Mouse (Mus musculus) lung, adult 2 months (tissue): ENCODE results near the gene Pts. TPM values are rescaled to one million over a fixed set of nuclear protein-coding genes. Genes with fewer than 3 reads are reported as not detected.

Experiments used
- DNase-seq: peaks from one replicate; pipeline ENCODE4 v3.0.0; 2022
- H3K4me1 ChIP-seq: fragments of 200-500 bp; 2 replicates; pipeline ENCODE4 v1.6.1; 2011; ENCODE audit warnings: low read length; ENCODE audit not compliant: control insufficient read depth, insufficient read depth
- H3K4me3 ChIP-seq: fragments of 200-500 bp; replicated peaks from 2 replicates; pipeline ENCODE3; 2011; ENCODE audit warnings: low read depth, mild to moderate bottlenecking, control low read depth, low read length; ENCODE audit errors: extremely low read depth
- CTCF ChIP-seq: fragments of 200-500 bp; IDR thresholded peaks from 2 replicates; pipeline ENCODE4 v1.5.1; 2011; ENCODE audit warnings: mild to moderate bottlenecking, low read length, control low read depth; ENCODE audit not compliant: insufficient read depth
- POLR2A ChIP-seq: fragments of 200-500 bp; IDR thresholded peaks from 2 replicates; pipeline ENCODE4 v1.6.1; 2011; ENCODE audit warnings: low read depth, mild to moderate bottlenecking, control low read depth, low read length, borderline replicate concordance; ENCODE audit errors: extremely low read depth
- WGBS: fragments of 180-500 bp; shearing (Covaris S2); methylation state at CpG from one replicate; pipeline ENCODE4 v1.1.7; 2018; 5-methylcytosine and 5-hydroxymethylcytosine counted together
- polyA plus RNA-seq: library from polyadenylated mRNA; depleted of rRNA; stranded (reverse); fragments of >200 nt; gene quantifications from 2 replicates; pipeline ENCODE4 v1.2.3, GENCODE M21; 2012; rRNA removed

The Pts gene
- polyA plus RNA-seq, 1 experiment = 33.1 TPM

- TF ChIP-seq POLR2A (no peak), CTCF (no peak)
- DNase-seq = peak; percentile 20
- H3K4me3 ChIP-seq = no peak overlapping the region
- peaks cover 2% of the 10 kb centered on the region; the same call in 1 of the 2 replicates for H3K4me1 ChIP-seq
- 69% methylated on average over 9 of the region's 9 CpGs for WGBS
These were observed 51.3 kb downstream of the Pts start for GRCm38 (mm10) chr9:50477270-50477669.

- WGBS = 53% methylated on average over 7 of the region's 7 CpGs
- TF ChIP-seq POLR2A (no peak), CTCF (no peak)
- H3K4me1 ChIP-seq = peaks cover 2% of the 10 kb centered on the region; the same call in 1 of the 2 replicates
- no peak overlapping the region for H3K4me3 ChIP-seq
- no peak for DNase-seq
These were observed 51.9 kb downstream of the Pts start for GRCm38 (mm10) chr9:50476651-50477050.

GRCm38 (mm10) chr9:50475745-50476144 is 52.8 kb downstream of the Pts start:
- whole genome bisulfite sequencing = 60% methylated on average over 8 of the region's 8 CpGs
- TF ChIP-seq CTCF (no peak), POLR2A (no peak)
- no peak for DNase-seq
- Histone ChIP-seq H3K4me3 (no peak overlapping the region), H3K4me1 (peaks cover 2% of the 10 kb centered on the region; the same call in 1 of the 2 replicates)

GRCm38 (mm10) chr9:50475318-50475717 is 53.2 kb downstream of the Pts start:
- DNase-seq = no peak
- 82% methylated on average over 7 of the region's 7 CpGs for WGBS
- TF ChIP-seq POLR2A (no peak), CTCF (no peak)
- H3K4me1 ChIP-seq = peaks cover 4% of the 10 kb centered on the region
- no peak overlapping the region for H3K4me3 ChIP-seq

Other genes starting within 250 kb of the Pts start
- gene Rpl10-ps3, start 183.8 kb downstream of the Pts start, polyA plus RNA-seq = 44.4 and 49.7 TPM in 2 replicates
- gene Plet1, start 34.2 kb downstream of the Pts start, polyA plus RNA-seq = 53.4 and 55.7 TPM in 2 replicates
- 10.1 and 17.4 TPM in 2 replicates for gene Il18, start 26.1 kb upstream of the Pts start, polyA plus RNA-seq
- 0.53 and 0.70 TPM in 2 replicates for gene Bco2, start 26.5 kb upstream of the Pts start, polyA plus RNA-seq
- not detected in 2 replicates for gene Tex12, start 32.6 kb upstream of the Pts start, polyA plus RNA-seq
- gene Sdhd, start 75.1 kb upstream of the Pts start, polyA plus RNA-seq = 91.0 and 114 TPM in 2 replicates
- gene Timm8b, start 75.2 kb upstream of the Pts start, polyA plus RNA-seq = 80.5 and 90.8 TPM in 2 replicates
- 2.7 and 3.7 TPM in 2 replicates for gene Pih1d2, start 88.6 kb upstream of the Pts start, polyA plus RNA-seq
- 5.3 and 6.3 TPM in 2 replicates for gene Nkapd1, start 88.7 kb upstream of the Pts start, polyA plus RNA-seq
- 13.2 and 20.5 TPM in 2 replicates for gene Dlat, start 131.1 kb upstream of the Pts start, polyA plus RNA-seq
- gene Dixdc1, start 210.8 kb upstream of the Pts start, polyA plus RNA-seq = 7.1 and 9.9 TPM in 2 replicates
- gene 2310030G06Rik, start 217.8 kb upstream of the Pts start, polyA plus RNA-seq = 14.1 and 23.5 TPM in 2 replicates
- gene Cryab, start 222.6 kb upstream of the Pts start, polyA plus RNA-seq = 405 and 528 TPM in 2 replicates
- gene Hspb2, start 223.6 kb upstream of the Pts start, polyA plus RNA-seq = 65.3 and 88.6 TPM in 2 replicates
- gene Fdxacb1, start 239.5 kb upstream of the Pts start, polyA plus RNA-seq = 3.8 and 5.0 TPM in 2 replicates
- 17.1 and 20.1 TPM in 2 replicates for gene Alg9, start 246.3 kb upstream of the Pts start, polyA plus RNA-seq
- gene 1110032A03Rik, start 246.8 kb upstream of the Pts start, polyA plus RNA-seq = 46.1 and 59.7 TPM in 2 replicates